Mouse (Mus musculus) forebrain, postnatal 0 days (tissue): ENCODE measurements around the gene Ldlrad3. TPM values are rescaled to one million over a fixed set of nuclear protein-coding genes. Genes with fewer than 3 reads are reported as not detected.
A peak's percentile ranks its signal among the peaks of the same experiment; 100 is the strongest.

ENCODE experiments used
- ATAC-seq: fragments of 200-750 bp; cut with Nextera tagmentation; 2 replicates; pipeline ENCODE4 v1.8.0; 2017; ENCODE audit warnings: mild to moderate bottlenecking, moderate library complexity
- DNase-seq: peaks from one replicate; pipeline ENCODE4 v3.0.0-alpha.2; 2015
- H3K27ac ChIP-seq: fragments of 300-500 bp; sonication (generic); 2 replicates; pipeline ENCODE4 v1.5.1; 2014; ENCODE audit warnings: low read depth, mild to moderate bottlenecking, antibody characterized with exemption, low read length, moderate library complexity, mixed read lengths
- H3K27me3 ChIP-seq: fragments of 300-500 bp; sonication (generic); 2 replicates; pipeline ENCODE4 v1.6.1; 2014; ENCODE audit warnings: mild to moderate bottlenecking, low read length, mixed read lengths; ENCODE audit not compliant: insufficient read depth
- H3K36me3 ChIP-seq: fragments of 300-500 bp; sonication (generic); 2 replicates; pipeline ENCODE4 v1.6.1; 2014; ENCODE audit warnings: mild to moderate bottlenecking, moderate library complexity; ENCODE audit not compliant: insufficient read depth
- H3K4me1 ChIP-seq: fragments of 300-500 bp; sonication (generic); 2 replicates; pipeline ENCODE4 v1.6.1; 2014; ENCODE audit warnings: antibody characterized with exemption; ENCODE audit not compliant: insufficient read depth
- H3K4me2 ChIP-seq: fragments of 300-500 bp; sonication (generic); 2 replicates; pipeline ENCODE4 v1.6.1; 2014; ENCODE audit warnings: low read depth, mild to moderate bottlenecking, moderate library complexity
- H3K4me3 ChIP-seq: fragments of 300-500 bp; sonication (generic); 2 replicates; pipeline ENCODE4 v1.5.1; 2014; ENCODE audit warnings: low read depth, low read length, mixed read lengths
- H3K9ac ChIP-seq: fragments of 300-500 bp; sonication (generic); 2 replicates; pipeline ENCODE4 v1.6.1; 2014; ENCODE audit warnings: mild to moderate bottlenecking
- H3K9me3 ChIP-seq: fragments of 300-500 bp; sonication (generic); 2 replicates; pipeline ENCODE4 v1.6.1; 2016; ENCODE audit warnings: low read length
- CTCF ChIP-seq: sonication (generic); IDR thresholded peaks from 2 replicates; pipeline ENCODE4 v1.5.1; 2016; ENCODE audit warnings: antibody characterized with exemption, control low read depth, low read depth
- WGBS: fragments of 180-500 bp; shearing (Covaris S2); extraction: QIAGEN DNeasy Blood & Tissue Kit; methylation state at CpG from one replicate; pipeline ENCODE4 v1.1.7; 2014; 5-methylcytosine and 5-hydroxymethylcytosine counted together
- polyA plus RNA-seq: library from polyadenylated mRNA; unstranded; fragments of >200 nt; fragmentation: Nextera tagmentation; extraction: Ambion mirVana; gene quantifications from 2 replicates; pipeline ENCODE4 v1.2.1, GENCODE M21; 2015
- total RNA-seq: library from RNA; depleted of rRNA; stranded (reverse); fragments of >200 nt; gene quantifications from 2 replicates; pipeline ENCODE4 v1.2.3, GENCODE M21; 2014

The Ldlrad3 gene
- total and polyA plus RNA-seq, 2 experiments from 2014 or later = 20.9 to 23.4 TPM

- Histone ChIP-seq H3K4me2 (no peak overlapping the region), H3K4me1 (peaks cover 4% of the 10 kb centered on the region; the same call in 1 of the 2 replicates), H3K9ac (no peak overlapping the region), H3K9me3 (no peaks in the 10 kb centered on the region), H3K36me3 (no peaks in the 10 kb centered on the region), H3K4me3 (no peak overlapping the region), H3K27me3 (no peaks in the 10 kb centered on the region), H3K27ac (no peak overlapping the region)
- DNase-seq (no peak), ATAC-seq (no peak)
- no peak for TF ChIP-seq CTCF
These were observed 4.8 kb upstream of the Ldlrad3 start for GRCm38 (mm10) chr2:102190956-102191355.

- no peaks in the 10 kb centered on the region for H3K36me3 ChIP-seq
- peaks cover 11% of the 10 kb centered on the region for H3K4me1 ChIP-seq
- H3K27ac ChIP-seq = peak overlapping the region; percentile 75
- peak overlapping the region; percentile 73 for H3K4me3 ChIP-seq
- no peaks in the 10 kb centered on the region for H3K9me3 ChIP-seq
- peak overlapping the region; percentile 84 for H3K4me2 ChIP-seq
- TF ChIP-seq CTCF = no peak
- WGBS = under 1% methylated on average over 24 of the region's 24 CpGs
- ATAC-seq = peak; percentile 45
- DNase-seq = peak; percentile 71
- H3K27me3 ChIP-seq = no peaks in the 10 kb centered on the region
- peak overlapping the region; percentile 75 for H3K9ac ChIP-seq
These were observed 875 bp downstream of the Ldlrad3 start for GRCm38 (mm10) chr2:102185069-102185950.

- H3K27ac ChIP-seq = no peak overlapping the region
- DNase-seq (no peak), ATAC-seq (no peak)
- no peak overlapping the region for H3K9ac ChIP-seq
- H3K4me1 ChIP-seq = peaks cover 11% of the 10 kb centered on the region
- no peaks in the 10 kb centered on the region for H3K9me3 ChIP-seq
- H3K4me3 ChIP-seq = no peak overlapping the region
- H3K36me3 ChIP-seq = no peaks in the 10 kb centered on the region
- TF ChIP-seq CTCF = no peak
- 0 out of 2 replicates have a peak overlapping the region, but pooled peaks have one; percentile 84 for H3K4me2 ChIP-seq
- WGBS = 79% methylated on average over 7 of the region's 7 CpGs
- no peaks in the 10 kb centered on the region for H3K27me3 ChIP-seq
These were observed 2.3 kb downstream of the Ldlrad3 start for GRCm38 (mm10) chr2:102183720-102184480.

GRCm38 (mm10) chr2:102181459-102181858 is 4.7 kb downstream of the Ldlrad3 start:
- Histone ChIP-seq H3K4me3 (no peak overlapping the region), H3K27ac (no peak overlapping the region), H3K36me3 (no peaks in the 10 kb centered on the region), H3K4me1 (peaks cover 9% of the 10 kb centered on the region), H3K9me3 (no peaks in the 10 kb centered on the region), H3K4me2 (no peak overlapping the region), H3K9ac (no peak overlapping the region), H3K27me3 (no peaks in the 10 kb centered on the region)
- ATAC-seq (no peak), DNase-seq (no peak)
- 90% methylated on average over 2 of the region's 2 CpGs for WGBS
- TF ChIP-seq CTCF = no peak

GRCm38 (mm10) chr2:102176434-102176772 is 9.8 kb downstream of the Ldlrad3 start:
- H3K4me1 ChIP-seq = no peaks in the 10 kb centered on the region
- no peaks in the 10 kb centered on the region for H3K27me3 ChIP-seq
- DNase-seq = no peak
- no peak overlapping the region for H3K4me3 ChIP-seq
- H3K4me2 ChIP-seq = no peak overlapping the region
- no peak overlapping the region for H3K27ac ChIP-seq
- H3K36me3 ChIP-seq = no peaks in the 10 kb centered on the region
- H3K9ac ChIP-seq = no peak overlapping the region
- 47% methylated on average over 5 of the region's 5 CpGs for WGBS
- no peak for ATAC-seq
- no peaks in the 10 kb centered on the region for H3K9me3 ChIP-seq
- no peak for TF ChIP-seq CTCF

GRCm38 (mm10) chr2:102175741-102176433 is 10.3 kb downstream of the Ldlrad3 start:
- ATAC-seq = no peak
- no peak overlapping the region for H3K4me3 ChIP-seq
- H3K9me3 ChIP-seq = no peaks in the 10 kb centered on the region
- H3K27ac ChIP-seq = no peak overlapping the region
- H3K9ac ChIP-seq = no peak overlapping the region
- no peak overlapping the region for H3K4me2 ChIP-seq
- WGBS = 54% methylated on average over 15 of the region's 15 CpGs
- H3K27me3 ChIP-seq = no peaks in the 10 kb centered on the region
- no peak for TF ChIP-seq CTCF
- H3K36me3 ChIP-seq = no peaks in the 10 kb centered on the region
- no peak for DNase-seq
- no peaks in the 10 kb centered on the region for H3K4me1 ChIP-seq
